Comparison of ENCODE assay signal across 15 mouse cellular contexts in genomic region chr1:54710550-54710949, GRCm38 (mm10).
DNase-seq lines count a peak whose midpoint lies in the region; ATAC-seq and TF ChIP-seq lines count a peak whose summit lies in the region.
"Had no signal": no experiment of that assay in that cellular context is flagged by ENCODE, and none has a peak within 500 bp of the region (broad histone marks: within the 10 kb centered on the region; RNA-seq: fewer than 3 reads in every experiment).

No protein-coding gene starts in this region.

- peak overlapping the region; percentile 60; the same call in 1 of the 2 replicates for H3K27ac ChIP-seq in kidney, embryonic 15.5 days
- peak overlapping the region; percentile 40 for H3K27ac ChIP-seq in MEL (ENCODE audit: control insufficient read depth, low read depth, low read length)
- H3K27ac ChIP-seq: heart, adult 2 months; liver, embryonic 13.5 days had no signal

- no peak overlapping the region for H3K4me2 ChIP-seq in kidney, embryonic 15.5 days
- H3K4me2 ChIP-seq: liver, embryonic 13.5 days had no signal

- no peaks in the 10 kb centered on the region for H3K27me3 ChIP-seq in kidney, embryonic 15.5 days
- H3K27me3 ChIP-seq in MEL (ENCODE audit: control insufficient read depth in 1 of 2, insufficient read depth in 2 of 2, low read length in 2 of 2) = no peaks in the 10 kb centered on the region
- H3K27me3 ChIP-seq: liver, embryonic 13.5 days had no signal

- H3K79me2 ChIP-seq in MEL (ENCODE audit: control insufficient read depth, insufficient read depth, low read length, poor library complexity) = no peaks in the 10 kb centered on the region

- DNase-seq in kidney, postnatal 25 days = no peak
- peak; percentile 91 for DNase-seq in MEL (ENCODE audit: low read depth, low spot score)
- peak; percentile 16 for DNase-seq in brain, adult 2 months (ENCODE audit: low read depth, low spot score)
- peak; percentile 12 to 50 for DNase-seq in heart, postnatal 10 days
- DNase-seq in left cerebral cortex, adult 8-10 months (ENCODE audit: low spot score in 2 of 2) = no peak
- no peak for DNase-seq in yolk sac, embryonic 10.5 days (ENCODE audit: low spot score)
- no peak for DNase-seq in cerebellum, adult 9-11 months
- DNase-seq: adrenal gland, adult 8-10 months; cerebellum, adult 9-10 months; liver, embryonic 13.5 days; midbrain, embryonic 14.5 days; thymus, adult 2 months had no signal

- no peak for TF ChIP-seq POLR2A in MEL (IDR thresholded peaks at IDR 0.05; ENCODE audit: control insufficient read depth in 1 of 2, insufficient read depth in 1 of 2, low read depth in 1 of 2, low read length in 2 of 2, poor library complexity in 1 of 2)

- TF ChIP-seq EP300 in MEL (IDR thresholded peaks at IDR 0.05; ENCODE audit: low read depth in 1 of 2, low read length in 2 of 2) = peak; percentile 67 to 72

- TF ChIP-seq CTCF in MEL (IDR thresholded peaks at IDR 0.05 in 2 of 3, conservative IDR thresholded peaks at IDR 0.05 in 1 of 3; ENCODE audit: control insufficient read depth in 1 of 3, insufficient read depth in 1 of 3, low read depth in 2 of 3, low read length in 3 of 3, poor library complexity in 1 of 3, severe bottlenecking in 1 of 3) = no peak

- ATAC-seq in kidney, embryonic 15.5 days (replicated peaks; ENCODE audit: low FRiP score) = no peak
- ATAC-seq: intestine, postnatal 0 days had no signal

- intact Hi-C loops in heart, postnatal 10 days (cut with DNase I) = no loop called here

- no peaks in the 10 kb centered on the region for H3K36me3 ChIP-seq in kidney, embryonic 15.5 days
- peaks cover 0 to 11% of the 10 kb centered on the region in 2 experiments; a peak in 2 of 4 replicates for H3K36me3 ChIP-seq in MEL (ENCODE audit: control insufficient read depth in 1 of 2, insufficient read depth in 2 of 2, low read length in 2 of 2)

- TF ChIP-seq RAD21 in MEL (IDR thresholded peaks at IDR 0.05; ENCODE audit: low read depth, low read length) = no peak

- peaks cover 4% of the 10 kb centered on the region; the same call in 1 of the 2 replicates for H3K4me1 ChIP-seq in kidney, embryonic 15.5 days
- peaks cover 0 to 8% of the 10 kb centered on the region in 2 experiments; a peak in 3 of 4 replicates for H3K4me1 ChIP-seq in MEL (ENCODE audit: control insufficient read depth in 1 of 2, insufficient read depth in 2 of 2, low read length in 2 of 2)
- H3K4me1 ChIP-seq: liver, embryonic 13.5 days had no signal

- H3K9me3 ChIP-seq in kidney, embryonic 15.5 days (replicated peaks) = no peaks in the 10 kb centered on the region
- H3K9me3 ChIP-seq in MEL (replicated peaks; ENCODE audit: insufficient read depth, low read length) = no peaks in the 10 kb centered on the region
- H3K9me3 ChIP-seq: liver, embryonic 13.5 days had no signal

- H3K9ac ChIP-seq in kidney, embryonic 15.5 days = no peak overlapping the region
- no peak overlapping the region for H3K9ac ChIP-seq in MEL (ENCODE audit: control insufficient read depth, low read depth, low read length, poor library complexity, severe bottlenecking)
- H3K9ac ChIP-seq: liver, embryonic 13.5 days had no signal

- WGBS in kidney, embryonic 15.5 days = 73% methylated on average over 1 of the region's 1 CpGs

- H3K4me3 ChIP-seq in kidney, embryonic 15.5 days (replicated peaks) = no peak overlapping the region
- no peak overlapping the region for H3K4me3 ChIP-seq in MEL (ENCODE audit: control insufficient read depth in 1 of 2, insufficient read depth in 1 of 2, low read depth in 2 of 2, low read length in 2 of 2)
- H3K4me3 ChIP-seq: heart, adult 2 months; liver, embryonic 13.5 days had no signal

TF ChIP-seq in MEL, 35 proteins besides CTCF, POLR2A, EP300 and RAD21:
- TF ChIP-seq USF2 (IDR thresholded peaks at IDR 0.05; ENCODE audit: borderline replicate concordance in 1 of 2, insufficient read depth in 1 of 2, low read depth in 1 of 2, low read length in 2 of 2) = no peak
- TF ChIP-seq MAX (IDR thresholded peaks at IDR 0.05; ENCODE audit: low read length) = peak; percentile 54; the same call in 1 of the 2 replicates
- no peak for TF ChIP-seq JUND (IDR thresholded peaks at IDR 0.05; ENCODE audit: low read depth, low read length)
- no peak for TF ChIP-seq NELFE (IDR thresholded peaks at IDR 0.05; ENCODE audit: low read depth, low read length)
- TF ChIP-seq GABPA (IDR thresholded peaks at IDR 0.05; ENCODE audit: low read depth, low read length) = no peak
- no peak for TF ChIP-seq MYB (IDR thresholded peaks at IDR 0.05; ENCODE audit: low read depth, low read length)
- no peak for TF ChIP-seq E2F4 (IDR thresholded peaks at IDR 0.05; ENCODE audit: borderline replicate concordance, low read depth, low read length)
- no peak for TF ChIP-seq CHD2 (IDR thresholded peaks at IDR 0.05; ENCODE audit: low read length)
- TF ChIP-seq RCOR1 (IDR thresholded peaks at IDR 0.05; ENCODE audit: low read depth, low read length) = 0 out of 2 replicates have a peak, but pooled peaks have one; percentile 16
- TF ChIP-seq MYC (IDR thresholded peaks at IDR 0.05; ENCODE audit: low read depth, low read length) = 0 out of 2 replicates have a peak, but pooled peaks have one; percentile 65
- peak; percentile 39; the same call in 1 of the 2 replicates for TF ChIP-seq MXI1 (IDR thresholded peaks at IDR 0.05; ENCODE audit: low read depth, low read length)
- no peak for TF ChIP-seq POLR2AphosphoS2 (IDR thresholded peaks at IDR 0.05; ENCODE audit: low read length)
- TF ChIP-seq POLR2AphosphoS5 (IDR thresholded peaks at IDR 0.05; ENCODE audit: borderline replicate concordance, low read depth, low read length) = no peak
- no peak for TF ChIP-seq ZMIZ1 (IDR thresholded peaks at IDR 0.05; ENCODE audit: low read depth, low read length)
- no peak for TF ChIP-seq ZC3H11A (IDR thresholded peaks at IDR 0.05; ENCODE audit: low read depth, low read length)
- no peak for TF ChIP-seq HCFC1 (IDR thresholded peaks at IDR 0.05; ENCODE audit: low read depth, low read length)
- no peak for TF ChIP-seq CHD1 (IDR thresholded peaks at IDR 0.05; ENCODE audit: low read depth, low read length)
- no peak for TF ChIP-seq MAFK (IDR thresholded peaks at IDR 0.05; ENCODE audit: borderline replicate concordance, low read depth, low read length)
- TF ChIP-seq MEF2A (IDR thresholded peaks at IDR 0.05; ENCODE audit: extremely low read depth, insufficient replicate concordance, low read depth, low read length, poor library complexity, severe bottlenecking) = peak; percentile 94
- no peak for TF ChIP-seq MAZ (IDR thresholded peaks at IDR 0.05; ENCODE audit: low read depth, low read length)
- no peak for TF ChIP-seq SMC3 (IDR thresholded peaks at IDR 0.05; ENCODE audit: low read depth, low read length)
- no peak for TF ChIP-seq ELF1 (IDR thresholded peaks at IDR 0.05; ENCODE audit: low read depth, low read length)
- TF ChIP-seq USF1 (IDR thresholded peaks at IDR 0.05; ENCODE audit: low read depth, low read length) = no peak
- no peak for TF ChIP-seq TBP (IDR thresholded peaks at IDR 0.05; ENCODE audit: low read depth, low read length)
- peak; percentile 61 for TF ChIP-seq TCF12 (IDR thresholded peaks at IDR 0.05; ENCODE audit: low read depth, low read length)
- no peak for TF ChIP-seq SIN3A (IDR thresholded peaks at IDR 0.05; ENCODE audit: low read length)
- TF ChIP-seq UBTF (IDR thresholded peaks at IDR 0.05; ENCODE audit: borderline replicate concordance, insufficient read depth, low read depth, low read length) = no peak
- TF ChIP-seq ETS1 (IDR thresholded peaks at IDR 0.05; ENCODE audit: low read depth, low read length) = peak; percentile 83
- no peak; the same call in 1 of the 2 replicates for TF ChIP-seq BHLHE40 (IDR thresholded peaks at IDR 0.05; ENCODE audit: borderline replicate concordance, low read depth, low read length)
- no peak for TF ChIP-seq KAT2A (conservative IDR thresholded peaks at IDR 0.05; ENCODE audit: low read depth, low read length)
- TF ChIP-seq GATA1 (IDR thresholded peaks at IDR 0.05; ENCODE audit: low read depth, low read length) = peak; percentile 57
- peak; percentile 89 for TF ChIP-seq ZNF384 (IDR thresholded peaks at IDR 0.05; ENCODE audit: low read depth, low read length)
- peak; percentile 26 for TF ChIP-seq TAL1 (IDR thresholded peaks at IDR 0.05; ENCODE audit: low read length)

Comparison
In these comparisons a context has a peak if more than half of its experiments do, and no peak if none do; other contexts are left out.
1. DNase-seq: peak in MEL (single experiment), brain, adult 2 months (single experiment) and heart, postnatal 10 days (2 of 2); none in kidney, postnatal 25 days (0 of 2), left cerebral cortex, adult 8-10 months (0 of 2), yolk sac, embryonic 10.5 days (single experiment) and cerebellum, adult 9-11 months (single experiment).